Mouse (Mus musculus): ENCODE data around the gene Atxn1.

DNA sequence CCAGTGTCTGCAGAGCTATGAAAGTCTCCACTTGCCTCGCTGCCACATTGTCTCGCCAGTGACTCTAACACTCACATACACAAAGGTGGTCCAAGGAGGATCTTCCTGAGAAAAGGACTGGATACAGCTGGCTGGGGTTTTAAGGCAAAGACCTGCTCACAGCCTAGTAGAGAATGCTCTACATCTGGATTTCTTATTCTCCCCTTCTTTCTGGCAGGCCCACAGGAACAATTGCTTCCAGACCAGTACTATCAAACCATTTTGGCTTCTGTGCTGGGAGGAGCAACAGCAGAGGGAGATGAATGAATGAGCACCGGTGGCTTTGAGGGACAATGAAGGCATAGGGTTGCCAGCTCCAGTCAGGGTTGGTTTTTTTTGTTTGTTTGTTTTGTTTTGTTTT is 265.8 kb downstream of the Atxn1 start:
- TF ChIP-seq POLR2A (IDR thresholded peaks at IDR 0.05; ENCODE audit: borderline replicate concordance, extremely low read depth, low read depth, low read length) = no peak
- no peak for TF ChIP-seq CTCF (IDR thresholded peaks at IDR 0.05; ENCODE audit: insufficient read depth, low read length)

All from lung, adult 2 months (tissue).